Mouse (Mus musculus): Measurements from ENCODE around the gene Clec2g.

DNA sequence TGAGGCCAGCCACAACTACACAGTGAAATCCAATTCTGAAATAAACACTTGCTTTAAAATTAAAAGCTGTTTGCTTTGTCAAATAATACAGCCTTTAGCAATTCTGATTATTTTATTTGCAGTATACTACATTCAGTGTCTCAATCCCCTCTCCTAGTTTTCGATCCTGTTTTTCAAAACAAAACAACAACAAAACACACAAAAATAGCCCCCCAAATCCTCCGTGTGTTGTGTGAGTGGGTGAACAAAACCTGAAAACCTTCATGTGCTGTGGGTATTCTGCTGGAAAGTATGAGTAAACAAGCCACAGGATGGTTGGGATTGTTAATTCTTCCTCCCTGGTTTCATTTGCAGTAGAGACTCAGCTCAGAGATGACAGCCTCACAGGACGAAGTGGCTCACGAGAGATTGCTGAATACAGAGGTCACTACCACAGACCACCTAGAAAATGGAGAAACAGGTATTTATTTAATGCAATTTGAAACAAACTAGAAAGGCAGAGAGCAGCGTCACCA, 79.6 kb downstream of the Clec2g start:
- no peak for TF ChIP-seq GATA1 (IDR thresholded peaks at IDR 0.05; ENCODE audit: borderline replicate concordance, low read length)
- TF ChIP-seq FLI1 (IDR thresholded peaks at IDR 0.05; ENCODE audit: low read length) = no peak

Data from megakaryocyte, embryonic 14.5 days (primary cell).